Mouse (Mus musculus) lung, postnatal 0 days (tissue): Measurements from ENCODE around the gene Jmjd1c. TPM values are rescaled to one million over a fixed set of nuclear protein-coding genes. Genes with fewer than 3 reads are reported as not detected.

Experiments
- ATAC-seq: fragments of 200-750 bp; cut with Nextera tagmentation; 2 replicates; pipeline ENCODE4 v1.8.0; 2017; ENCODE audit warnings: moderate library complexity
- DNase-seq: peaks from one replicate; pipeline ENCODE4 v3.0.0-alpha.2; 2016; ENCODE audit warnings: low spot score
- H3K27ac ChIP-seq: fragments of 300-500 bp; sonication (generic); 2 replicates; pipeline ENCODE4 v1.5.1; 2014; ENCODE audit warnings: antibody characterized with exemption, mild to moderate bottlenecking, low read length, mixed read lengths
- H3K27me3 ChIP-seq: fragments of 300-500 bp; sonication (generic); replicated peaks from 2 replicates; pipeline ENCODE4 v1.6.1; 2014; ENCODE audit warnings: low read length, mixed read lengths; ENCODE audit not compliant: insufficient read depth
- H3K36me3 ChIP-seq: fragments of 300-500 bp; sonication (generic); 2 replicates; pipeline ENCODE4 v1.6.1; 2014; ENCODE audit warnings: low read length, mixed read lengths; ENCODE audit not compliant: insufficient read depth
- H3K4me1 ChIP-seq: fragments of 300-500 bp; sonication (generic); 2 replicates; pipeline ENCODE4 v1.6.1; 2014; ENCODE audit warnings: antibody characterized with exemption, low read depth, low read length, mixed read lengths; ENCODE audit not compliant: insufficient read depth
- H3K4me2 ChIP-seq: fragments of 300-500 bp; sonication (generic); replicated peaks from 2 replicates; pipeline ENCODE4 v1.6.1; 2014; ENCODE audit warnings: low read depth, mild to moderate bottlenecking, low read length, moderate library complexity, mixed read lengths
- H3K4me3 ChIP-seq: fragments of 300-500 bp; sonication (generic); 2 replicates; pipeline ENCODE4 v1.5.1; 2014; ENCODE audit warnings: low read depth, low read length
- H3K9ac ChIP-seq: fragments of 300-500 bp; sonication (generic); replicated peaks from 2 replicates; pipeline ENCODE4 v1.6.1; 2014; ENCODE audit warnings: low read depth, mild to moderate bottlenecking
- H3K9me3 ChIP-seq: fragments of 300-500 bp; sonication (generic); 2 replicates; pipeline ENCODE4 v1.6.1; 2016; ENCODE audit warnings: low read length, mixed read lengths
- CTCF ChIP-seq: IDR thresholded peaks from 2 replicates; pipeline ENCODE4 v1.5.1; 2016; ENCODE audit warnings: antibody characterized with exemption, mild to moderate bottlenecking
- EP300 ChIP-seq: IDR thresholded peaks from 2 replicates; pipeline ENCODE4 v1.6.1; 2016; ENCODE audit warnings: antibody characterized with exemption, mild to moderate bottlenecking, control low read depth
- WGBS: fragments of 180-500 bp; shearing (Covaris S2); extraction: QIAGEN DNeasy Blood & Tissue Kit; methylation state at CpG from one replicate; pipeline ENCODE4 v1.1.7; 2014; 5-methylcytosine and 5-hydroxymethylcytosine counted together
- polyA plus RNA-seq: library from polyadenylated mRNA; unstranded; fragments of >200 nt; fragmentation: Nextera tagmentation; extraction: Ambion mirVana; gene quantifications from 2 replicates; pipeline ENCODE4 v1.2.1, GENCODE M21; 2015

The Jmjd1c gene
- polyA plus RNA-seq, 1 experiment from 2014 or later, result 43.8 TPM

DNA sequence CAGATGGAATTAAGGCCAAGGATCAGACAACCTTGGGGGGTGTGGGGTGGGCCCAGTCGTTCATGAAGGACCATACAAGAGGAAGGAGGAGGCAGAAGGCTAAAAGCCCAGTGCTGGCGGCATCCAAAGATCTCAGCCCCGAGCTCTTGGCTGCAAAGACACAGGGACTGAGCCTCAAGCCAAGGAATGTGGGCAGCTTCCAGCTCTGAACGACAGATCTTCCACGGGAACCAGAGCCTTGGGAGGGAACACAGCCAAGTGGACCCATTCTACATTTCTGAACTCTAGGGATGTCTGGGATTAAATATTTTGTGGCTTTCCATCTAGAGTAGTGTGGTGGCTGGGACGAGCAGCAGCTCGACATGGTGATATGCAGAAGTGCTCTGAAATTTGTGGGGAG is 37.6 kb upstream of the Jmjd1c start:
- H3K9ac ChIP-seq, result no peak overlapping the region
- H3K4me1 ChIP-seq, result peaks cover 12% of the 10 kb centered on the region
- no peak overlapping the region; the same call in 1 of the 2 replicates for H3K27ac ChIP-seq
- H3K36me3 ChIP-seq, result no peaks in the 10 kb centered on the region
- TF ChIP-seq CTCF (no peak), EP300 (no peak)
- 35% methylated on average over 7 of the region's 7 CpGs for WGBS
- no peak overlapping the region for H3K4me3 ChIP-seq
- ATAC-seq, result no peak
- no peaks in the 10 kb centered on the region for H3K27me3 ChIP-seq
- no peaks in the 10 kb centered on the region for H3K9me3 ChIP-seq
- no peak for DNase-seq
- no peak overlapping the region for H3K4me2 ChIP-seq

DNA sequence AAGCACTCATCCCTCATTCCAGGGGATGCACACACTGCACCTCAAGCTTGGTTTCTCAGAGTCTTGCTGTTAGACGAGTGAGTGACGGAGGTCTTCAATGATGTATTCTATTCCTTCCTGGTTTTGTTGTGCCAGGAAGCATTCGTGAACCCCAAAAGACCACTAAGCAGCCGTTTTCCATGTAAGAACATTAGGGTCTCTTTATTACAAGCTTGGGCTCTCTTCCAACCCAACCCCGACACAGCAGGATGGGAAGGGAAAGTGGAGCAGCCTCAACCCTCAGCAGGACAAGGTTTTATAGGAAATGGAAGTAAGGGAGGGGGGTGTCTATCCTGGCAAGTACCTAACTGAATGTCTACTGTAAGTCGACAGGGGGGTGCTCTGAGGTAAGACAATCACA is 37.2 kb upstream of the Jmjd1c start:
- ATAC-seq (no peak), DNase-seq (no peak)
- no peaks in the 10 kb centered on the region for H3K27me3 ChIP-seq
- H3K4me3 ChIP-seq, result no peak overlapping the region
- TF ChIP-seq EP300, result no peak
- TF ChIP-seq CTCF, result no peak
- no peak overlapping the region for H3K4me2 ChIP-seq
- WGBS, result 50% methylated on average over 6 of the region's 6 CpGs
- no peak overlapping the region for H3K9ac ChIP-seq
- H3K9me3 ChIP-seq, result no peaks in the 10 kb centered on the region
- no peak overlapping the region; the same call in 1 of the 2 replicates for H3K27ac ChIP-seq
- H3K36me3 ChIP-seq, result no peaks in the 10 kb centered on the region
- peaks cover 8% of the 10 kb centered on the region for H3K4me1 ChIP-seq

GRCm38 (mm10) chr10:67061367-67061801 is 34.5 kb upstream of the Jmjd1c start:
- DNase-seq (peak; percentile 49), ATAC-seq (peak; percentile 47)
- no peaks in the 10 kb centered on the region for H3K36me3 ChIP-seq
- no peaks in the 10 kb centered on the region for H3K9me3 ChIP-seq
- no peak overlapping the region for H3K9ac ChIP-seq
- H3K27me3 ChIP-seq, result no peaks in the 10 kb centered on the region
- TF ChIP-seq EP300, result peak; percentile 16; the same call in 1 of the 2 replicates
- TF ChIP-seq CTCF, result no peak
- 31% methylated on average over 10 of the region's 10 CpGs for WGBS
- peaks cover 8% of the 10 kb centered on the region for H3K4me1 ChIP-seq
- H3K4me3 ChIP-seq, result no peak overlapping the region
- H3K4me2 ChIP-seq, result peak overlapping the region; percentile 29
- peak overlapping the region; percentile 55; the same call in 1 of the 2 replicates for H3K27ac ChIP-seq

GRCm38 (mm10) chr10:67061823-67062222 is 34.1 kb upstream of the Jmjd1c start:
- Histone ChIP-seq H3K9me3 (no peaks in the 10 kb centered on the region), H3K9ac (no peak overlapping the region), H3K4me1 (peaks cover 8% of the 10 kb centered on the region), H3K27me3 (no peaks in the 10 kb centered on the region), H3K4me3 (no peak overlapping the region), H3K4me2 (peak overlapping the region; percentile 29), H3K36me3 (no peaks in the 10 kb centered on the region), H3K27ac (peak overlapping the region; percentile 55)
- TF ChIP-seq CTCF, result no peak
- 0 out of 2 replicates have a peak, but pooled peaks have one; percentile 33 for TF ChIP-seq EP300
- 28% methylated on average over 4 of the region's 4 CpGs for WGBS
- ATAC-seq (peak; percentile 40; the same call in 1 of the 2 replicates), DNase-seq (no peak)

DNA sequence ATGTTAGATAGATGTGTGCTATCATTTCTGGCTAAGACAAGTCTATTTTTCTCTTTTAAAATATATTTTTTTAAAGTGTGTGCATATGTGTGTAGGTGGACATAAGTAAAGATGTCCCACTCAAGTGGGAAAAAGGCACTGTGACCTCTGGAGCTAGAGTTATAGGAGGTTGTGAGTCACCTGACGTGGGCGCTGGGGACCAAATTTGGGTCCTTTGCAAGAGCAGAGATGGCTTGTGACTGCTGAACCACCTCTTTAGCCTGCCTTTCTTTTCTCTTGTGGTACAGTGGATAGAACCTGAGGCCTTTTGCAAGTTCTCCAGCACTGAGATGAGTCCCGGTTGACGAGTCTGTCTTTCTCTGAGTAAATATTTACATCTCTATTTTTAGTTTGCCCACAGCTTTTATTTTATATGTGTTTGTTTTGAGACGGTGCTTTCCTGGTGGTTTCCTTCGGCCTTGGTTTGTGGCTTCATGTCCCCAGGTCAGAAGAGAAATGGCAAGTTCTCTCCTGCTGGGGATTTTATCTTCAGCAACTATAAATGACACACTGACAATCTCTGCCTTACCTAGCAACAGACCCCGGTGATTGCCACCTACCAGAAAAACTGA is 30.5 kb upstream of the Jmjd1c start:
- H3K4me2 ChIP-seq, result no peak overlapping the region
- no peak overlapping the region for H3K27ac ChIP-seq
- H3K9ac ChIP-seq, result no peak overlapping the region
- H3K36me3 ChIP-seq, result no peaks in the 10 kb centered on the region
- no peaks in the 10 kb centered on the region for H3K27me3 ChIP-seq
- DNase-seq (no peak), ATAC-seq (no peak)
- 51% methylated on average over 7 of the region's 7 CpGs for WGBS
- H3K4me1 ChIP-seq, result no peaks in the 10 kb centered on the region; the same call in 1 of the 2 replicates
- H3K4me3 ChIP-seq, result no peak overlapping the region
- TF ChIP-seq EP300, result no peak
- TF ChIP-seq CTCF, result no peak
- H3K9me3 ChIP-seq, result no peaks in the 10 kb centered on the region

- no peak for ATAC-seq
- H3K36me3 ChIP-seq, result no peaks in the 10 kb centered on the region
- TF ChIP-seq EP300 (no peak), CTCF (no peak)
- no peak overlapping the region for H3K4me2 ChIP-seq
- 69% methylated on average over 5 of the region's 5 CpGs for WGBS
- H3K9me3 ChIP-seq, result no peaks in the 10 kb centered on the region
- H3K4me3 ChIP-seq, result no peak overlapping the region
- DNase-seq, result no peak
- H3K27ac ChIP-seq, result no peak overlapping the region
- no peaks in the 10 kb centered on the region for H3K27me3 ChIP-seq
- no peaks in the 10 kb centered on the region; the same call in 1 of the 2 replicates for H3K4me1 ChIP-seq
- H3K9ac ChIP-seq, result no peak overlapping the region
Observed at GRCm38 (mm10) chr10:67065927-67066326, 30.0 kb upstream of the Jmjd1c start.
